8 mouse cellular contexts compared by ENCODE assay signal in genomic region chr7:102267601-102268394, GRCm38 (mm10). TPM values are rescaled to one million over a fixed set of nuclear protein-coding genes. Genes with fewer than 3 reads are reported as not detected.
DNase-seq lines count a peak whose midpoint lies in the region; ATAC-seq lines count a peak whose summit lies in the region.

Gene Stim1, plus strand, starts transcription at chr7:102267806.

- peak; percentile 59 to 73 for DNase-seq in CD8-positive naive resting alpha-beta T cell, adult 2 months (ENCODE audit: low read depth in 2 of 2, low spot score in 2 of 2)
- DNase-seq in adrenal gland, postnatal 25 days: peak; percentile 76
- DNase-seq in kidney, postnatal 36 days: peak; percentile 59 to 85
- DNase-seq in ovary, postnatal 10 days (ENCODE audit: low spot score): peak; percentile 41
- peak; percentile 70 to 78 for DNase-seq in thymus, postnatal 10 days (ENCODE audit: low spot score in 2 of 2)

- no peaks in the 10 kb centered on the region for H3K27me3 ChIP-seq in heart, embryonic 11.5 days (ENCODE audit: control insufficient read depth, insufficient read depth, low read length)
- no peaks in the 10 kb centered on the region for H3K27me3 ChIP-seq in lung, embryonic 16.5 days (ENCODE audit: control insufficient read depth, insufficient read depth, low read depth, low read length)

- H3K27ac ChIP-seq in heart, embryonic 11.5 days (ENCODE audit: low read depth, low read length): peak within 1 kb of the TSS; percentile 31; the same call in 1 of the 2 replicates
- H3K27ac ChIP-seq in lung, embryonic 16.5 days (ENCODE audit: low read length): peak within 1 kb of the TSS; percentile 21

- peak within 1 kb of the TSS; percentile 84 for H3K4me3 ChIP-seq in heart, embryonic 11.5 days (ENCODE audit: low read depth, low read length)
- H3K4me3 ChIP-seq in lung, embryonic 16.5 days (ENCODE audit: low read length): peak within 1 kb of the TSS; percentile 89

- no peaks in the 10 kb centered on the region for H3K36me3 ChIP-seq in heart, embryonic 11.5 days (ENCODE audit: control insufficient read depth, insufficient read depth, low read length)
- no peaks in the 10 kb centered on the region for H3K36me3 ChIP-seq in lung, embryonic 16.5 days (ENCODE audit: control insufficient read depth, insufficient read depth, low read length)

- peak within 1 kb of the TSS; percentile 98 for H3K4me2 ChIP-seq in heart, embryonic 11.5 days
- H3K4me2 ChIP-seq in lung, embryonic 16.5 days (ENCODE audit: low read depth, low read length): peak within 1 kb of the TSS; percentile 92

- no peaks in the 10 kb centered on the region for H3K4me1 ChIP-seq in heart, embryonic 11.5 days (ENCODE audit: control insufficient read depth, insufficient read depth, low read length)
- peaks cover 5% of the 10 kb centered on the region; the same call in 1 of the 2 replicates for H3K4me1 ChIP-seq in lung, embryonic 16.5 days (replicated peaks; ENCODE audit: control insufficient read depth, insufficient read depth, low read length)

- WGBS in heart, embryonic 11.5 days (ENCODE audit: insufficient replicate concordance): under 1% methylated on average over 44 of the region's 73 CpGs
- WGBS in lung, embryonic 16.5 days: under 1% methylated on average over 39 of the region's 73 CpGs

- ATAC-seq in erythroblast, adult 5-6 weeks (replicated peaks; ENCODE audit: low FRiP score, poor library complexity, severe bottlenecking): peak; percentile 53
- ATAC-seq in heart, embryonic 11.5 days (replicated peaks; ENCODE audit: insufficient number of reproducible peaks, low FRiP score, low TSS enrichment): peak; percentile 95
- peak; percentile 94 for ATAC-seq in lung, embryonic 16.5 days (ENCODE audit: low read depth)

- H3K9ac ChIP-seq in heart, embryonic 11.5 days (ENCODE audit: low read depth, low read length): peak within 1 kb of the TSS; percentile 77
- peak within 1 kb of the TSS; percentile 80 for H3K9ac ChIP-seq in lung, embryonic 16.5 days (ENCODE audit: low read length)

- no peaks in the 10 kb centered on the region for H3K9me3 ChIP-seq in heart, embryonic 11.5 days (replicated peaks; ENCODE audit: control insufficient read depth, low read length)
- H3K9me3 ChIP-seq in lung, embryonic 16.5 days (ENCODE audit: control insufficient read depth, low read length): no peaks in the 10 kb centered on the region

RNA-seq across cellular contexts. Expression of gene Stim1, which starts in this region (rescaled TPM):
- total RNA-seq in adrenal gland, postnatal 25 days (2021): 52.4 and 65.8 TPM in 2 replicates
- total RNA-seq in erythroblast, adult 5-6 weeks (2015; ENCODE audit: low replicate concordance): 7.7 and 29.2 TPM in 2 replicates
- total RNA-seq in erythroblast, adult 5-6 weeks (2017; ENCODE audit: low replicate concordance): 18.1 and 18.5 TPM in 2 replicates
- polyA plus RNA-seq in heart, embryonic 11.5 days (2014; fragmentation: Nextera tagmentation; extraction: Ambion mirVana): 9.1 and 13.5 TPM in 2 replicates
- polyA plus RNA-seq in lung, embryonic 16.5 days (2015; fragmentation: Nextera tagmentation; extraction: Ambion mirVana): 20.6 and 21.3 TPM in 2 replicates

Comparison
In these comparisons a context has a peak if more than half of its experiments do, and no peak if none do; other contexts are left out.
1. Peak in every context shown above with its lines: DNase-seq, ATAC-seq, H3K4me3 ChIP-seq and H3K27ac ChIP-seq.